ENCODE assay signal across 8 mouse cellular contexts in genomic region chr5:77245463-77245786, GRCm38 (mm10). TPM values are rescaled to one million over a fixed set of nuclear protein-coding genes. Genes with fewer than 3 reads are reported as not detected.
A peak's percentile ranks its signal among the peaks of the same experiment; 100 is the strongest.
DNase-seq lines count a peak whose midpoint lies in the region; ATAC-seq and TF ChIP-seq lines count a peak whose summit lies in the region.

No protein-coding gene starts in this region.

- H3K4me1 ChIP-seq in cerebellum, adult 2 months (ENCODE audit: control insufficient read depth, insufficient read depth, low read length), result peaks cover 3% of the 10 kb centered on the region; the same call in 1 of the 2 replicates
- no peaks in the 10 kb centered on the region for H3K4me1 ChIP-seq in spleen, adult 2 months (ENCODE audit: control insufficient read depth, insufficient read depth, insufficient read length)
- H3K4me1 ChIP-seq in liver, embryonic 11.5 days (replicated peaks; ENCODE audit: control insufficient read depth, insufficient read depth, low read length), result peaks cover 6% of the 10 kb centered on the region
- no peaks in the 10 kb centered on the region for H3K4me1 ChIP-seq in stomach, postnatal 0 days (replicated peaks; ENCODE audit: control insufficient read depth, insufficient read depth)

- TF ChIP-seq POLR2A in cerebellum, adult 2 months (IDR thresholded peaks at IDR 0.05; ENCODE audit: borderline replicate concordance, insufficient read depth, low read length), result no peak
- TF ChIP-seq POLR2A in spleen, adult 2 months (IDR thresholded peaks at IDR 0.05; ENCODE audit: low read depth, low read length), result no peak

- H3K4me3 ChIP-seq in cerebellum, adult 2 months (replicated peaks; ENCODE audit: insufficient read depth, low read depth, low read length), result peak overlapping the region; percentile 15
- peak overlapping the region; percentile 57 for H3K4me3 ChIP-seq in spleen, adult 2 months (ENCODE audit: extremely low read depth, insufficient read depth, insufficient read length)
- peak overlapping the region; percentile 32 for H3K4me3 ChIP-seq in liver, embryonic 11.5 days (ENCODE audit: low read depth, low read length)
- H3K4me3 ChIP-seq in stomach, postnatal 0 days (ENCODE audit: low read depth, low read length), result peak overlapping the region; percentile 33

- TF ChIP-seq CTCF in cerebellum, adult 2 months (IDR thresholded peaks at IDR 0.05; ENCODE audit: borderline replicate concordance, insufficient read depth, low read depth, low read length), result no peak
- TF ChIP-seq CTCF in spleen, adult 2 months (IDR thresholded peaks at IDR 0.05; ENCODE audit: extremely low read depth, insufficient read depth, insufficient read length, insufficient replicate concordance), result no peak
- no peak for TF ChIP-seq CTCF in stomach, postnatal 0 days (IDR thresholded peaks at IDR 0.05; ENCODE audit: low read depth)

- 39% methylated on average over 7 of the region's 7 CpGs for WGBS in cerebellum, adult 2 months
- WGBS in spleen, adult 2 months, result 35% methylated on average over 7 of the region's 7 CpGs
- 51% methylated on average over 7 of the region's 7 CpGs for WGBS in liver, embryonic 11.5 days
- 28% methylated on average over 7 of the region's 7 CpGs for WGBS in stomach, postnatal 0 days

- no peak overlapping the region for H3K27ac ChIP-seq in cerebellum, adult 2 months (ENCODE audit: insufficient read depth, low read length)
- peak overlapping the region; percentile 93 for H3K27ac ChIP-seq in spleen, adult 2 months (ENCODE audit: insufficient read depth, low read length)
- no peak overlapping the region for H3K27ac ChIP-seq in liver, embryonic 11.5 days (ENCODE audit: low read depth, low read length)
- no peak overlapping the region for H3K27ac ChIP-seq in stomach, postnatal 0 days (replicated peaks)

- no peak for DNase-seq in cerebellum, adult 2 months
- no peak for DNase-seq in cerebellum, adult 18-20 months
- no peak for DNase-seq in spleen, adult 2 months (ENCODE audit: low read depth in 1 of 2, low spot score in 2 of 2)
- DNase-seq in spleen, postnatal 4 days (ENCODE audit: low spot score in 2 of 2), result no peak
- DNase-seq in liver, embryonic 11.5 days (ENCODE audit: low spot score), result no peak
- DNase-seq in stomach, postnatal 0 days (ENCODE audit: low spot score), result no peak
- DNase-seq in adrenal gland, postnatal 36 days, result no peak
- DNase-seq in thymus, postnatal 36 days, result no peak

- no peaks in the 10 kb centered on the region for H3K36me3 ChIP-seq in spleen, adult 2 months (ENCODE audit: control insufficient read depth, insufficient read depth, low read length)
- no peaks in the 10 kb centered on the region for H3K36me3 ChIP-seq in liver, embryonic 11.5 days (ENCODE audit: control insufficient read depth, insufficient read depth, low read length)
- H3K36me3 ChIP-seq in stomach, postnatal 0 days (ENCODE audit: control insufficient read depth, insufficient read depth, low read length), result no peaks in the 10 kb centered on the region

- TF ChIP-seq EP300 in stomach, postnatal 0 days (optimal IDR thresholded peaks at IDR 0.05), result no peak

- H3K9ac ChIP-seq in liver, embryonic 11.5 days (ENCODE audit: low read depth, low read length), result no peak overlapping the region
- H3K9ac ChIP-seq in stomach, postnatal 0 days (ENCODE audit: low read length), result no peak overlapping the region; the same call in 1 of the 2 replicates

- no peaks in the 10 kb centered on the region for H3K9me3 ChIP-seq in liver, embryonic 11.5 days (ENCODE audit: control insufficient read depth, low read length)
- H3K9me3 ChIP-seq in stomach, postnatal 0 days (ENCODE audit: control insufficient read depth, low read length), result no peaks in the 10 kb centered on the region

- H3K27me3 ChIP-seq in cerebellum, adult 2 months (ENCODE audit: control insufficient read depth, insufficient read depth, low read length), result no peaks in the 10 kb centered on the region; the same call in 1 of the 2 replicates
- no peaks in the 10 kb centered on the region for H3K27me3 ChIP-seq in spleen, adult 2 months (ENCODE audit: control insufficient read depth, insufficient read depth, low read length)
- no peaks in the 10 kb centered on the region for H3K27me3 ChIP-seq in liver, embryonic 11.5 days (replicated peaks; ENCODE audit: control insufficient read depth, insufficient read depth, low read length)
- H3K27me3 ChIP-seq in stomach, postnatal 0 days (ENCODE audit: control insufficient read depth, insufficient read depth, low read length), result no peaks in the 10 kb centered on the region

- peak overlapping the region; percentile 58 for H3K4me2 ChIP-seq in liver, embryonic 11.5 days
- H3K4me2 ChIP-seq in stomach, postnatal 0 days (replicated peaks; ENCODE audit: low read depth), result peak overlapping the region; percentile 55

- ATAC-seq in liver, embryonic 11.5 days (replicated peaks; ENCODE audit: low FRiP score), result no peak
- no peak for ATAC-seq in stomach, postnatal 0 days (ENCODE audit: low FRiP score, low TSS enrichment)

RNA-seq across cellular contexts. Expression of gene Rest, which starts 19.9 kb away (rescaled TPM):
- 2.9 and 3.2 TPM in 2 replicates for polyA plus RNA-seq in cerebellum, adult 2 months (2012; rRNA removed)
- 6.5 and 8.0 TPM in 2 replicates for polyA plus RNA-seq in spleen, adult 2 months (2012; rRNA removed)
- 21.8 and 22.7 TPM in 2 replicates for polyA plus RNA-seq in liver, embryonic 11.5 days (2014; fragmentation: Nextera tagmentation; extraction: Ambion mirVana)
- polyA plus RNA-seq in stomach, postnatal 0 days (2015; fragmentation: Nextera tagmentation; extraction: Ambion mirVana), result 12.1 and 12.5 TPM in 2 replicates
- 10 to 100 TPM; 24.8 to 26.8 TPM for total RNA-seq in adrenal gland, postnatal 36 days (2021)

RNA-seq across cellular contexts. Expression of gene Spink2, which starts 34.2 kb away (rescaled TPM):
- polyA plus RNA-seq in cerebellum, adult 2 months (2012; rRNA removed), result 0.21 TPM in 1 of 2 replicates, not detected in the other
- 0.18 and 0.25 TPM in 2 replicates for polyA plus RNA-seq in spleen, adult 2 months (2012; rRNA removed)
- 0.29 TPM in 1 of 2 replicates, not detected in the other for polyA plus RNA-seq in liver, embryonic 11.5 days (2014; fragmentation: Nextera tagmentation; extraction: Ambion mirVana)
- 1.8 and 2.3 TPM in 2 replicates for polyA plus RNA-seq in stomach, postnatal 0 days (2015; fragmentation: Nextera tagmentation; extraction: Ambion mirVana)
- under 1 TPM in 1 of 2 experiments, not detected in 1; 0.49 TPM for total RNA-seq in adrenal gland, postnatal 36 days (2021)
